Mouse (Mus musculus): ENCODE measurements at regions not wholly inside any gene's neighbourhood (a gene's known extent, or its start where the extent isn't known, plus 50 kb on each side); places are given as distances from the start of the nearest gene placed in this dataset.

DNA sequence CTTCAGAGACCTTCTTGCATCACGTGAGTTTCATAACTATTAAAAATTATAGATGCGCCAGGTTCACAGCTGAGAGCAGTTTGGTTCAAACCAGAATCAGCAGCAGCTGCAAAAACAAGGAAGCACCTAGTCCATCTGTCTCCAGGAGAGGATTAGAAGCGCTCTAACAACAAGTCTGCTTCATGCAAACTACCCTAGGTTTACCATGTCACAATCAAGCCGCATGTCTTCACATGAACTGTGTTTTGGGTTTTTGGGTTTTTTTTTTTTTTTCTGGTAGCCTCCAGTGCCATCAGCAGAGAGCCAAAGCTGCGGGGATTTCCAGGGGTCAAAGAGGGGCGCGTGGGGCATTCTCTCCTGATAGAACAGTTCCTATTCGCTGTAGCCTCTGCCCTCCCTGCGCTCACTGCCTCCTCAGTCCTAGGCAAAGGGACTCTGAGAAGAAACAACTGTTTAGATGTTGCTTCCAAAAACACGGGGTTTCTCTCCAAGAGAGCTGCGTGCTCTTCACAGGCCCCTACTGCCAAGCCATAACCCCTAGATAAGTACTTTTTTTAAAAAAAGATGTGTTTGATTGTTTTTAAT, 259.8 kb downstream of the Adamts20 start:
- TF ChIP-seq EP300 (IDR thresholded peaks at IDR 0.05; ENCODE audit: low read depth) (no peak), CTCF (IDR thresholded peaks at IDR 0.05; ENCODE audit: low read depth) (no peak)

Measured in liver, embryonic 14.5 days (tissue).